Mouse (Mus musculus): ENCODE measurements around the gene Glod5.
A peak's percentile ranks its signal among the peaks of the same experiment; 100 is the strongest.
"Not testable (repeated sequence)": the region's sequence is repeated elsewhere in the genome, so short reads cannot be mapped to it uniquely, and the experiment has no call there.

The Glod5 gene

GRCm38 (mm10) chrX:8018286-8018685 lies at the start of gene Glod5:
Gene Glod5 (minus strand): TSS chrX:8018492.
- DNase-seq, result peak; percentile 67 to 73

- DNase-seq, result not testable (repeated sequence)
Observed at GRCm38 (mm10) chrX:8051044-8051781, 32.9 kb upstream of the Glod5 start.

- no peak for DNase-seq
Observed at GRCm38 (mm10) chrX:8033009-8033408, 14.7 kb upstream of the Glod5 start.

- DNase-seq, result no peak
Observed at GRCm38 (mm10) chrX:8026811-8027210, 8.5 kb upstream of the Glod5 start.

GRCm38 (mm10) chrX:8024795-8025194 lies 6.5 kb upstream of the Glod5 start:
- no peak for DNase-seq

GRCm38 (mm10) chrX:8020111-8020778 lies 2.0 kb upstream of the Glod5 start:
- no peak for DNase-seq

- DNase-seq, result peak; percentile 21
Observed at GRCm38 (mm10) chrX:8017142-8017541, 1.1 kb downstream of the Glod5 start.

- DNase-seq, result not testable (repeated sequence)
Observed at GRCm38 (mm10) chrX:8015675-8016074, 2.6 kb downstream of the Glod5 start.

- no peak for DNase-seq
Observed at GRCm38 (mm10) chrX:8013569-8014314, 4.5 kb downstream of the Glod5 start.

- DNase-seq, result no peak
Observed at GRCm38 (mm10) chrX:8013157-8013556, 5.1 kb downstream of the Glod5 start.

- not testable (repeated sequence) for DNase-seq
Observed at GRCm38 (mm10) chrX:8009356-8009755, 8.9 kb downstream of the Glod5 start.

GRCm38 (mm10) chrX:8008543-8008942 lies 9.7 kb downstream of the Glod5 start:
- no peak for DNase-seq

- DNase-seq, result no peak
Observed at GRCm38 (mm10) chrX:8002971-8003370, 15.3 kb downstream of the Glod5 start.

- DNase-seq, result peak in 1 of 2 experiments; percentile 9
Observed at GRCm38 (mm10) chrX:8002001-8002400, 16.3 kb downstream of the Glod5 start.

GRCm38 (mm10) chrX:8000546-8001192 lies 17.6 kb downstream of the Glod5 start:
- no peak for DNase-seq

- peak; percentile 21 to 40 for DNase-seq
Observed at GRCm38 (mm10) chrX:7993068-7993735, 25.1 kb downstream of the Glod5 start.

GRCm38 (mm10) chrX:7992379-7993067 lies 25.8 kb downstream of the Glod5 start:
- DNase-seq, result peak; percentile 48 to 60

- DNase-seq, result peak; percentile 38 to 65
Observed at GRCm38 (mm10) chrX:7981368-7981767, 36.9 kb downstream of the Glod5 start.

GRCm38 (mm10) chrX:7977892-7978291 lies 40.4 kb downstream of the Glod5 start, which contains the start of gene Gata1:
Gene Gata1 (minus strand): TSS chrX:7978071.
- no peak for DNase-seq

GRCm38 (mm10) chrX:7971292-7971691 lies 47.0 kb downstream of the Glod5 start:
- no peak for DNase-seq

- no peak for DNase-seq
Observed at GRCm38 (mm10) chrX:7968899-7969298, 49.4 kb downstream of the Glod5 start.

GRCm38 (mm10) chrX:7968226-7968625 lies 50.1 kb downstream of the Glod5 start:
- no peak for DNase-seq

All from kidney, adult 8-10 months (tissue).